Mouse (Mus musculus) v-Abl transformed pro-B cells (cell line): ENCODE measurements around the gene Pir.

Experiments
- in situ Hi-C, 2 experiments: fragments of 400-800 bp; cut with MboI; formaldehyde crosslinking; loops; one replicate each; pipeline ENCODE4 v1.15.1; 2025; ENCODE audit not compliant: unreplicated experiment in 2 of 2

Gene Pir

GRCm38 (mm10) chrX:164419471-164419939 is 150.3 kb downstream of the Pir start, which contains the start of gene Piga:
TSS of gene Piga (plus strand) at chrX:164419787.
- in situ Hi-C loops: loop anchor here (5.0 to 25.0 kb wide), 2 partner anchors 342 to 457 kb away; partner anchors contain the start of genes Siah1b (in 1 of the 2) and Zrsr2 (in 1 of the 2)

- in situ Hi-C loops: loop anchor here (5.0 to 25.0 kb wide), 4 partner anchors 343 to 458 kb away; partner anchors contain the start of genes Siah1b (in 2 of the 2) and Zrsr2 (in 1 of the 2)
Observed at GRCm38 (mm10) chrX:164419955-164420354, 150.8 kb downstream of the Pir start.

- in situ Hi-C loops: loop anchor here (10.0 to 25.0 kb wide), 3 partner anchors 346 to 458 kb away; partner anchors contain the start of genes Siah1b (in 1 of the 2) and Zrsr2 (in 1 of the 2)
Observed at GRCm38 (mm10) chrX:164420518-164420917, 151.3 kb downstream of the Pir start.
